Mouse (Mus musculus) forebrain, embryonic 14.5 days (tissue): ENCODE results near the gene Tacr1. TPM values are rescaled to one million over a fixed set of nuclear protein-coding genes. Genes with fewer than 3 reads are reported as not detected.

ENCODE experiments used
- ATAC-seq: fragments of 200-750 bp; cut with Nextera tagmentation; 2 replicates; pipeline ENCODE4 v1.8.0; 2017; ENCODE audit warnings: mild to moderate bottlenecking, moderate library complexity
- DNase-seq: peaks from one replicate; pipeline ENCODE4 v3.0.0-alpha.2; 2015; ENCODE audit warnings: low spot score
- H3K27ac ChIP-seq: fragments of 300-500 bp; sonication (generic); 2 replicates; pipeline ENCODE4 v1.5.1; 2014; ENCODE audit warnings: low read depth, mild to moderate bottlenecking, control low read depth, low read length, moderate library complexity
- H3K27me3 ChIP-seq: fragments of 300-500 bp; sonication (generic); replicated peaks from 2 replicates; pipeline ENCODE4 v1.6.1; 2014; ENCODE audit warnings: low read length, control low read depth, mixed read lengths; ENCODE audit not compliant: control insufficient read depth, insufficient read depth
- H3K36me3 ChIP-seq: fragments of 300-500 bp; sonication (generic); 2 replicates; pipeline ENCODE4 v1.6.1; 2014; ENCODE audit warnings: low read length, control low read depth; ENCODE audit not compliant: control insufficient read depth, insufficient read depth
- H3K4me1 ChIP-seq: fragments of 300-500 bp; sonication (generic); 2 replicates; pipeline ENCODE4 v1.6.1; 2014; ENCODE audit warnings: antibody characterized with exemption, low read length, control low read depth; ENCODE audit not compliant: control insufficient read depth, insufficient read depth
- H3K4me2 ChIP-seq: fragments of 300-500 bp; sonication (generic); 2 replicates; pipeline ENCODE4 v1.6.1; 2014; ENCODE audit warnings: mild to moderate bottlenecking, control low read depth, low read length
- H3K4me3 ChIP-seq: fragments of 300-500 bp; sonication (generic); 2 replicates; pipeline ENCODE4 v1.5.1; 2014; ENCODE audit warnings: low read depth, low read length, control low read depth
- H3K9ac ChIP-seq: fragments of 300-500 bp; sonication (generic); 2 replicates; pipeline ENCODE4 v1.6.1; 2014; ENCODE audit warnings: mild to moderate bottlenecking, low read length, control low read depth, moderate library complexity
- H3K9me3 ChIP-seq: fragments of 300-500 bp; sonication (generic); replicated peaks from 2 replicates; pipeline ENCODE4 v1.6.1; 2016; ENCODE audit warnings: low read length, control low read depth, mixed read lengths; ENCODE audit not compliant: control insufficient read depth
- WGBS: fragments of 180-500 bp; shearing (Covaris S2); extraction: QIAGEN DNeasy Blood & Tissue Kit; methylation state at CpG from one replicate; pipeline ENCODE4 v1.1.7; 2014; 5-methylcytosine and 5-hydroxymethylcytosine counted together
- polyA plus RNA-seq: library from polyadenylated mRNA; unstranded; fragments of >200 nt; fragmentation: Nextera tagmentation; extraction: Ambion mirVana; gene quantifications from 2 replicates; pipeline ENCODE4 v1.2.1, GENCODE M21; 2014

Tacr1 gene
- polyA plus RNA-seq, 1 experiment from 2014 or later = 0.84 TPM

- no peaks in the 10 kb centered on the region for H3K4me1 ChIP-seq
- no peak overlapping the region for H3K27ac ChIP-seq
- H3K9me3 ChIP-seq = no peaks in the 10 kb centered on the region
- no peak for ATAC-seq
- no peak overlapping the region for H3K4me2 ChIP-seq
- no peak overlapping the region for H3K4me3 ChIP-seq
- H3K27me3 ChIP-seq = no peaks in the 10 kb centered on the region
- DNase-seq = no peak
- H3K9ac ChIP-seq = no peak overlapping the region
- WGBS = 48% methylated on average over 5 of the region's 6 CpGs
- no peaks in the 10 kb centered on the region for H3K36me3 ChIP-seq
Measured at GRCm38 (mm10) chr6:82585396-82585795, 183.3 kb downstream of the Tacr1 start.

- no peaks in the 10 kb centered on the region for H3K4me1 ChIP-seq
- no peaks in the 10 kb centered on the region for H3K27me3 ChIP-seq
- DNase-seq (no peak), ATAC-seq (no peak)
- no peak overlapping the region for H3K4me2 ChIP-seq
- no peak overlapping the region for H3K4me3 ChIP-seq
- H3K9ac ChIP-seq = no peak overlapping the region
- no peak overlapping the region for H3K27ac ChIP-seq
- H3K9me3 ChIP-seq = no peaks in the 10 kb centered on the region
- no peaks in the 10 kb centered on the region for H3K36me3 ChIP-seq
- WGBS = 90% methylated on average over 7 of the region's 7 CpGs
Measured at GRCm38 (mm10) chr6:82589387-82589786, 187.3 kb downstream of the Tacr1 start.

GRCm38 (mm10) chr6:82595461-82596090 is 193.4 kb downstream of the Tacr1 start:
- no peak overlapping the region for H3K4me3 ChIP-seq
- H3K4me1 ChIP-seq = 0 out of 2 replicates have a peak, but pooled peaks cover 2% of the 10 kb centered on the region
- no peak for ATAC-seq
- DNase-seq = peak; percentile 56
- H3K9ac ChIP-seq = no peak overlapping the region
- H3K9me3 ChIP-seq = peaks cover 4% of the 10 kb centered on the region; the same call in 1 of the 2 replicates
- H3K36me3 ChIP-seq = no peaks in the 10 kb centered on the region
- H3K27me3 ChIP-seq = no peaks in the 10 kb centered on the region
- H3K4me2 ChIP-seq = no peak overlapping the region
- no peak overlapping the region for H3K27ac ChIP-seq
- WGBS = 39% methylated on average over 8 of the region's 8 CpGs

DNA sequence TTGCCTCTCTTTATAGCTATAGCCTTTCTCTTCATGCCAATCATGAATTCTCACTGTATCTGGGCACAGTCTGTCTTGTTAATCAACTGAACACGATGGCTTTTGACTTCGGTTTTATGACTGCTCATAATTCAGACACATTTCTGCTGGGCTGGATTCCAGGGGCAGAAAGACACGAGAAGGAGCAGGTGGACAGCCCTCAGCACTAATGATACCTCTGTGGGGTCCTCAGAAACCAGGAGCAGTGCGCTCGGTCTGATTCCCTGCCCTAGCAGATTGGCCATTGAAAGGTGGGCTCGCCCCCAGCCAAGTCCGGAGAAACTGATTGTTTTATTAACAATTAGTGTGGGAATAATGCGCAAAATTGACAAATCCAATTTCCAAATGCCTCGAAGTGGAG is 201.1 kb downstream of the Tacr1 start:
- Histone ChIP-seq H3K27me3 (no peaks in the 10 kb centered on the region), H3K4me2 (no peak overlapping the region), H3K9me3 (no peaks in the 10 kb centered on the region), H3K4me1 (no peaks in the 10 kb centered on the region), H3K9ac (no peak overlapping the region), H3K27ac (no peak overlapping the region), H3K4me3 (no peak overlapping the region), H3K36me3 (no peaks in the 10 kb centered on the region)
- 82% methylated on average over 9 of the region's 9 CpGs for WGBS
- DNase-seq = no peak
- ATAC-seq = no peak

DNA sequence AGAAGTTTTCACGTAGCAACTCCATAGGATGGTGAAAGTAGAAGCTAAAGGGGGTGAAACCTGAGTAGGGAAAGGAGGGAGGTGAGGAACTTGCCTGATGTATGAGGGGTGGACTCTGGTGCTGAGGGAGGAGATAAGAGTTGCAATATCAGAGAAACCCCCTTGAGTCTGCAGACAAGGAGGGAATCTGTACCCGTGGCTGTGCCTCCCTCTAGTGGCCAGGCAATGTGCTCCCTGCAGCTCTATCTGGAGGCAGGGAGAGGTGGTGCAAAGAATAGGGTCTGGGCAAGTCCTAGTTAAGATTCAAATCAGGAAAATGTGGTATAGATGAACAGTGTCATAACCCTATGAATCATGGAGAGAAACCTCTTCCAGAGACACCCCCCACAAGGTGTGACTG is 201.5 kb downstream of the Tacr1 start:
- ATAC-seq (peak; percentile 70), DNase-seq (peak; percentile 62)
- Histone ChIP-seq H3K4me3 (no peak overlapping the region), H3K4me2 (no peak overlapping the region), H3K36me3 (no peaks in the 10 kb centered on the region), H3K9ac (no peak overlapping the region), H3K4me1 (no peaks in the 10 kb centered on the region), H3K27me3 (no peaks in the 10 kb centered on the region), H3K9me3 (no peaks in the 10 kb centered on the region), H3K27ac (no peak overlapping the region)
- WGBS = 56% methylated on average over 2 of the region's 2 CpGs

GRCm38 (mm10) chr6:82604791-82605190 is 202.7 kb downstream of the Tacr1 start:
- WGBS = 21% methylated on average over 8 of the region's 8 CpGs
- Histone ChIP-seq H3K4me3 (no peak overlapping the region), H3K9ac (no peak overlapping the region), H3K9me3 (no peaks in the 10 kb centered on the region), H3K4me2 (no peak overlapping the region), H3K27ac (no peak overlapping the region), H3K36me3 (no peaks in the 10 kb centered on the region), H3K27me3 (no peaks in the 10 kb centered on the region), H3K4me1 (no peaks in the 10 kb centered on the region)
- peak; percentile 52 for DNase-seq
- ATAC-seq = 0 out of 2 replicates have a peak, but pooled peaks have one; percentile 19

DNA sequence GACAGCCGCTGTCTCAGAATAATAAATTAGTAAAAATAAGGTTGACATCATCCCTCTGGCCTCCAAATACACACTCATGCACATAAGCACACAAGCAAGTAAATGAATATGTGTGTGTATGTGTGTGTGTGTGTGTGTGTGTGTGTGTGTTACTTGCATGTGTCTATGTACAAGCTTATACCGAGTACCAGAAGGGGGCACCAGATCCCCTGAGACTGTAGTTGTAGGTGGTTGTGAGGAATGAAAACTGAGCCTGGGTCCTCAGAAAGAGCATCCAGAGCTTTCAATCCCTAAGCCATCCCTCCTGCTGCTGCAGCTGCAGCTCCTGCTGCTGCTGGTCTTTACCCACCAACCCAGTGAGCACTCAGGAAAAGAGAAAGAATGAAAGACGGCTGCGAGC is 206.6 kb downstream of the Tacr1 start:
- Histone ChIP-seq H3K36me3 (no peaks in the 10 kb centered on the region), H3K27me3 (no peaks in the 10 kb centered on the region), H3K4me1 (no peaks in the 10 kb centered on the region), H3K9me3 (no peaks in the 10 kb centered on the region), H3K9ac (no peak overlapping the region), H3K27ac (no peak overlapping the region), H3K4me2 (no peak overlapping the region), H3K4me3 (no peak overlapping the region)
- DNase-seq (no peak), ATAC-seq (no peak)
- WGBS = 91% methylated on average over 4 of the region's 4 CpGs

DNA sequence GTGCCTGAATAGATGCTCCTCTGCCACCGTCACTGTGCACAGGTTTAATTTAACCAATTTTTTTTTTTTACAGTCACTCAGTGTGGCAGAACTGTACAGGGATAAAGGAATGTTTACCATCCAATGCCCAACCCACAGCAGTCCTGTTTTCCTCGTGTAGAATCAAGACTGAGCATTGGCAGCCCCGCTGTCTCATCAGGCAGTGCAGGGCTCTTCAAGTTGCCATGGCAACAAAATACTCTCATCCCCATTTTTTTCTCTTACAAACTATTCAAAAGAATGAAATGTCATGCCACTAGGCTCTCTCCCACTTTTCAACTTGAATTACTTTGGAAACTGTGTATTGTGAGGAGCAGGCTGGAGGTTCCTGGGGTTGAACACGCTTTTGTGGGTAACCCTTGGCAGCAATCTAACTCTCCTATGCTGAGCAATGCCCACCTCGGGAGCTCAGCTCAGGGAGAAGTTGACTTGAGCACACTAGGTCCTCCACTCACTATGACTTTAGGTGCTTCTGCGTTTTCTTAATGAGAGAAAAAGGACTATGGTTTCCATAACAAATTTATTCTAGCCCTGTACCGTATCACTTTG is 207.3 kb downstream of the Tacr1 start:
- no peak overlapping the region for H3K9ac ChIP-seq
- H3K27ac ChIP-seq = no peak overlapping the region
- H3K4me2 ChIP-seq = no peak overlapping the region
- no peaks in the 10 kb centered on the region for H3K4me1 ChIP-seq
- no peak overlapping the region for H3K4me3 ChIP-seq
- peak; percentile 80 for ATAC-seq
- DNase-seq = peak; percentile 74
- H3K36me3 ChIP-seq = no peaks in the 10 kb centered on the region
- H3K27me3 ChIP-seq = no peaks in the 10 kb centered on the region
- no peaks in the 10 kb centered on the region for H3K9me3 ChIP-seq
- WGBS = 50% methylated on average over 7 of the region's 7 CpGs
